Mouse (Mus musculus) inflammation-experienced regulatory T-cells (primary cell): ENCODE measurements around the gene Zfpm1. TPM values are rescaled to one million over a fixed set of nuclear protein-coding genes. Genes with fewer than 3 reads are reported as not detected.

Experiments
- polyA plus RNA-seq, 2 experiments: library from polyadenylated mRNA; unstranded; fragments of 100-300 nt; shearing (Covaris generic); gene quantifications; one replicate each; pipeline ENCODE4 v1.2.1; 2017

The Zfpm1 gene
- 10 to 100 TPM; 46.2 to 51.4 TPM for polyA plus RNA-seq

GRCm38 (mm10) chr8:122282035-122282358 lies at the start of gene Zfpm1:
TSS of gene Zfpm1 (plus strand) at chr8:122282141.

GRCm38 (mm10) chr8:122360696-122361416 lies 78.9 kb downstream of the Zfpm1 start, which contains the start of gene Trhr2:
TSS of gene Trhr2 (minus strand) at chr8:122360746.

DNA sequence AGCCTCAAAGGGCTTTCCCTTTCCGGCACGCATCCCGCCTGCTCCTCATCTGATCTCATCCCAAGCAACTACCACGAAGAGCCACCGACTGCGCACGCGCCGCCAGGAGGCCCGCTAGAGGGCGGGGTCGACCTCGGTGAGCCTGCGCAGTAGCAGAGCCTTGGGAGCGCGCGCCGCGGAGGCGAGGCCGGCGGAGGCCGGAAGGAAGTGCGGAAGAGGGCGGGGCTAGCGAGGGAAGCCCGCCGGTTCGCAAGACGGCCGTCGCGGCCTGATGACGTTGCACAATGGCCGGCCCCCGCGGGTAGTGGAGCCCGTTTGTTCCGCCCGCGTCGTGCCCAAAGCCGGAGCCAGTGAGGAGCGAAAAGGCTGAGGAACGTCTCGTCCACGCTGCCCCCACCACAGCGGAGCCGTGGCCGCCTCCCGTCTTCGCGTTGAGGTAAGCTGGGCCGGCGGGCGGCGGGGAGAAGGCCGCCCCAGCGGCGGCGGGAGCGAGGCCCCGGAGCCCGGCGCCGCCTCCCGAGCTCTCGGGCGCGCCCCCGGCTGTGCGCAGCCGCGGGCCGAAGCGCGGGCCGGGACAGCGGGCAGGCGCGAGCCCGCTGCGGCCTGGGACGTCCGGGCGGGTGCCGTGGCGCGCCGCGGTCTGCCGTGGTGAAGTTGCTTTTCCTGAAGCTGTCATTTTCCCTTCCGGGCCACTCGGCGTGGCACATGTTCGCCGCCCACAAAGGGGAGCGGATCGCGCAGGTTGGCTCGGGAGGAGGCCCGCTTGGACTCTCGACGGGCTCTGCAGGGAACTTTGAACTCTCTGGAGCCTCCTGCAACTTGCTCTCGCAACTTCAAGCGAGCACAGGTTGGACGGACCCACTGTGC lies 94.7 kb downstream of the Zfpm1 start, which contains the start of gene Zc3h18:
Gene Zc3h18, plus strand, starts transcription at position 245 of the 867 bp plus-strand sequence.

Other genes starting within 250 kb of the Zfpm1 start
- gene Trhr2, start 78.6 kb downstream of the Zfpm1 start, polyA plus RNA-seq = not detected
- gene Zc3h18, start 94.5 kb downstream of the Zfpm1 start, polyA plus RNA-seq = 10 to 100 TPM; 42.5 to 46.0 TPM
- gene Il17c, start 139.9 kb downstream of the Zfpm1 start, polyA plus RNA-seq = under 1 TPM; 0.30 to 0.81 TPM
- gene Cyba, start 150.8 kb downstream of the Zfpm1 start, polyA plus RNA-seq = 100 to 1,000 TPM; 685 to 812 TPM
- 10 to 100 TPM; 15.8 to 17.2 TPM for gene Mvd, start 161.3 kb downstream of the Zfpm1 start, polyA plus RNA-seq
- gene Snai3, start 178.6 kb downstream of the Zfpm1 start, polyA plus RNA-seq = 1 to 10 TPM; 2.9 to 8.2 TPM
- gene Rnf166, start 193.9 kb downstream of the Zfpm1 start, polyA plus RNA-seq = 100 to 1,000 TPM; 121 to 181 TPM
- gene Ctu2, start 194.0 kb downstream of the Zfpm1 start, polyA plus RNA-seq = 10 to 100 TPM; 66.2 to 79.8 TPM